Mouse (Mus musculus) MEL (cell line): Measurements from ENCODE around the gene Abcg1. TPM values are rescaled to one million over a fixed set of nuclear protein-coding genes. Genes with fewer than 3 reads are reported as not detected.

Experiments
- DNase-seq: peaks from one replicate; pipeline ENCODE4 v3.0.0; 2011; ENCODE audit warnings: low read depth, low spot score
- H3K27ac ChIP-seq: 2 replicates; pipeline ENCODE4 v1.5.1; 2012; ENCODE audit warnings: low read depth, mild to moderate bottlenecking, control low read depth, low read length, moderate library complexity; ENCODE audit not compliant: control insufficient read depth
- H3K27me3 ChIP-seq, 2 experiments: fragments of 150-350 bp in 1 of 2; sonication (generic) in 1 of 2; 2 replicates each; pipeline ENCODE4 v1.6.1; 2012; ENCODE audit warnings: low read length in 2 of 2, mild to moderate bottlenecking in 2 of 2, improper control_type of control experiment in 1 of 2, moderate library complexity in 1 of 2; ENCODE audit not compliant: insufficient read depth in 2 of 2, control insufficient read depth in 1 of 2
- H3K36me3 ChIP-seq, 2 experiments: 2 replicates each; pipeline ENCODE4 v1.6.1; 2012 to 2014; ENCODE audit warnings: low read length in 2 of 2, improper control_type of control experiment in 1 of 2, inconsistent platforms in 1 of 2, mild to moderate bottlenecking in 1 of 2; ENCODE audit not compliant: insufficient read depth in 2 of 2, control insufficient read depth in 1 of 2
- H3K4me1 ChIP-seq, 2 experiments: fragments of 150-350 bp in 1 of 2; sonication (generic) in 1 of 2; 2 replicates each; pipeline ENCODE4 v1.6.1; 2012; ENCODE audit warnings: low read length in 2 of 2, improper control_type of control experiment in 1 of 2, mild to moderate bottlenecking in 1 of 2; ENCODE audit not compliant: insufficient read depth in 2 of 2, control insufficient read depth in 1 of 2
- H3K4me3 ChIP-seq, 2 experiments: fragments of 150-350 bp in 1 of 2; sonication (generic) in 1 of 2; 2 replicates each; pipeline ENCODE4 v1.5.1; 2012; ENCODE audit warnings: low read depth in 2 of 2, low read length in 2 of 2, mild to moderate bottlenecking in 2 of 2, moderate library complexity in 2 of 2, control low read depth in 1 of 2, improper control_type of control experiment in 1 of 2; ENCODE audit not compliant: control insufficient read depth in 1 of 2, insufficient read depth in 1 of 2
- H3K79me2 ChIP-seq: 2 replicates; pipeline ENCODE4 v1.6.1; 2012; ENCODE audit warnings: mild to moderate bottlenecking, low read length, moderate library complexity; ENCODE audit not compliant: control insufficient read depth, poor library complexity, insufficient read depth
- H3K9ac ChIP-seq: 2 replicates; pipeline ENCODE4 v1.6.1; 2012; ENCODE audit warnings: low read depth, mild to moderate bottlenecking, control low read depth, low read length, moderate library complexity; ENCODE audit not compliant: control insufficient read depth, poor library complexity, severe bottlenecking
- H3K9me3 ChIP-seq: fragments of 150-350 bp; sonication (generic); replicated peaks from 2 replicates; pipeline ENCODE4 v1.6.1; 2012; ENCODE audit warnings: mild to moderate bottlenecking, low read length, improper control_type of control experiment, moderate library complexity; ENCODE audit not compliant: insufficient read depth
- BHLHE40 ChIP-seq: IDR thresholded peaks from 2 replicates; pipeline ENCODE4 v1.6.1; 2012; ENCODE audit warnings: low read depth, mild to moderate bottlenecking, inconsistent platforms, low read length, improper control_type of control experiment, borderline replicate concordance
- CHD1 ChIP-seq: IDR thresholded peaks from 2 replicates; pipeline ENCODE4 v1.6.1; 2012; ENCODE audit warnings: low read depth, mild to moderate bottlenecking, inconsistent platforms, low read length, improper control_type of control experiment
- CHD2 ChIP-seq: IDR thresholded peaks from 2 replicates; pipeline ENCODE4 v1.6.1; 2011; ENCODE audit warnings: low read length, improper control_type of control experiment
- CTCF ChIP-seq, 3 experiments: IDR thresholded peaks in 2 of 3; conservative IDR thresholded peaks in 1 of 3; 2 replicates each; pipeline ENCODE4 v1.5.1; 2011 to 2012; ENCODE audit warnings: low read length in 3 of 3, low read depth in 2 of 3, mild to moderate bottlenecking in 2 of 3, improper control_type of control experiment in 1 of 3, inconsistent platforms in 1 of 3, mixed read lengths in 1 of 3, moderate library complexity in 1 of 3; ENCODE audit not compliant: control insufficient read depth in 1 of 3, insufficient read depth in 1 of 3, poor library complexity in 1 of 3, severe bottlenecking in 1 of 3
- E2F4 ChIP-seq: IDR thresholded peaks from 2 replicates; pipeline ENCODE4 v1.6.1; 2011; ENCODE audit warnings: low read depth, low read length, improper control_type of control experiment, borderline replicate concordance
- ELF1 ChIP-seq: IDR thresholded peaks from 2 replicates; pipeline ENCODE4 v1.6.1; 2014; ENCODE audit warnings: low read depth, mild to moderate bottlenecking, inconsistent platforms, low read length, improper control_type of control experiment, moderate library complexity
- EP300 ChIP-seq, 2 experiments: IDR thresholded peaks; 2 replicates each; pipeline ENCODE4 v1.6.1; 2011; ENCODE audit warnings: improper control_type of control experiment in 2 of 2, low read length in 2 of 2, low read depth in 1 of 2, mild to moderate bottlenecking in 1 of 2
- GABPA ChIP-seq: IDR thresholded peaks from 2 replicates; pipeline ENCODE4 v1.6.1; 2012; ENCODE audit warnings: low read depth, mild to moderate bottlenecking, inconsistent platforms, low read length, improper control_type of control experiment, moderate library complexity
- GATA1 ChIP-seq: IDR thresholded peaks from 2 replicates; pipeline ENCODE4 v1.6.1; 2011; ENCODE audit warnings: low read depth, low read length, improper control_type of control experiment
- HCFC1 ChIP-seq: IDR thresholded peaks from 2 replicates; pipeline ENCODE4 v1.6.1; 2012; ENCODE audit warnings: low read depth, mild to moderate bottlenecking, inconsistent platforms, low read length, improper control_type of control experiment, moderate library complexity
- KAT2A ChIP-seq: conservative IDR thresholded peaks from 2 replicates; pipeline ENCODE4 v1.6.1; 2012; ENCODE audit warnings: low read depth, low read length, improper control_type of control experiment, inconsistent platforms
- MAFK ChIP-seq: IDR thresholded peaks from 2 replicates; pipeline ENCODE4 v1.6.1; 2011; ENCODE audit warnings: low read depth, mild to moderate bottlenecking, low read length, improper control_type of control experiment, borderline replicate concordance
- MAX ChIP-seq: IDR thresholded peaks from 2 replicates; pipeline ENCODE4 v1.6.1; 2011; ENCODE audit warnings: low read length, improper control_type of control experiment
- MEF2A ChIP-seq: IDR thresholded peaks from 2 replicates; pipeline ENCODE4 v1.6.1; 2014; ENCODE audit warnings: low read depth, mild to moderate bottlenecking, inconsistent platforms, low read length, improper control_type of control experiment; ENCODE audit not compliant: poor library complexity, insufficient replicate concordance, severe bottlenecking; ENCODE audit errors: extremely low read depth
- MXI1 ChIP-seq: IDR thresholded peaks from 2 replicates; pipeline ENCODE4 v1.6.1; 2011; ENCODE audit warnings: mild to moderate bottlenecking, low read depth, low read length, improper control_type of control experiment
- MYB ChIP-seq: IDR thresholded peaks from 2 replicates; pipeline ENCODE4 v1.6.1; 2011; ENCODE audit warnings: mild to moderate bottlenecking, low read depth, low read length, improper control_type of control experiment
- MYC ChIP-seq: IDR thresholded peaks from 2 replicates; pipeline ENCODE4 v1.6.1; 2011; ENCODE audit warnings: low read depth, mild to moderate bottlenecking, low read length, improper control_type of control experiment, moderate library complexity
- NELFE ChIP-seq: IDR thresholded peaks from 2 replicates; pipeline ENCODE4 v1.6.1; 2011; ENCODE audit warnings: low read depth, low read length, improper control_type of control experiment
- NRF1 ChIP-seq: IDR thresholded peaks from 2 replicates; pipeline ENCODE4 v1.6.1; 2014; ENCODE audit warnings: low read depth, mild to moderate bottlenecking, inconsistent platforms, low read length, improper control_type of control experiment, moderate library complexity; ENCODE audit not compliant: poor library complexity, insufficient read depth, severe bottlenecking
- POLR2A ChIP-seq, 2 experiments: IDR thresholded peaks; 2 replicates each; pipeline ENCODE4 v1.6.1; 2011 to 2012; ENCODE audit warnings: low read length in 2 of 2, mild to moderate bottlenecking in 2 of 2, control low read depth in 1 of 2, improper control_type of control experiment in 1 of 2, low read depth in 1 of 2, moderate library complexity in 1 of 2; ENCODE audit not compliant: control insufficient read depth in 1 of 2, insufficient read depth in 1 of 2, poor library complexity in 1 of 2
- POLR2AphosphoS2 ChIP-seq: IDR thresholded peaks from 2 replicates; pipeline ENCODE4 v1.6.1; 2011; ENCODE audit warnings: low read length, improper control_type of control experiment
- POLR2AphosphoS5 ChIP-seq: IDR thresholded peaks from 2 replicates; pipeline ENCODE4 v1.6.1; 2012; ENCODE audit warnings: low read depth, borderline replicate concordance, mild to moderate bottlenecking, inconsistent platforms, low read length, moderate library complexity, mixed read lengths
- RAD21 ChIP-seq: IDR thresholded peaks from 2 replicates; pipeline ENCODE4 v1.6.1; 2011; ENCODE audit warnings: mild to moderate bottlenecking, low read depth, low read length, improper control_type of control experiment
- RCOR1 ChIP-seq: IDR thresholded peaks from 2 replicates; pipeline ENCODE4 v1.6.1; 2012; ENCODE audit warnings: low read depth, mild to moderate bottlenecking, inconsistent platforms, low read length, improper control_type of control experiment
- SIN3A ChIP-seq: IDR thresholded peaks from 2 replicates; pipeline ENCODE4 v1.6.1; 2012; ENCODE audit warnings: low read length, improper control_type of control experiment, inconsistent platforms
- SMC3 ChIP-seq: IDR thresholded peaks from 2 replicates; pipeline ENCODE4 v1.6.1; 2011; ENCODE audit warnings: low read depth, low read length, improper control_type of control experiment
- TAL1 ChIP-seq: IDR thresholded peaks from 2 replicates; pipeline ENCODE4 v1.6.1; 2012; ENCODE audit warnings: mild to moderate bottlenecking, inconsistent platforms, low read length, moderate library complexity, mixed read lengths
- TBP ChIP-seq: IDR thresholded peaks from 2 replicates; pipeline ENCODE4 v1.8.0; 2011; ENCODE audit warnings: low read depth, low read length, improper control_type of control experiment
- TCF12 ChIP-seq: IDR thresholded peaks from 2 replicates; pipeline ENCODE4 v1.6.1; 2014; ENCODE audit warnings: low read depth, mild to moderate bottlenecking, inconsistent platforms, low read length, improper control_type of control experiment, moderate library complexity
- UBTF ChIP-seq: IDR thresholded peaks from 2 replicates; pipeline ENCODE4 v1.6.1; 2012; ENCODE audit warnings: low read depth, mild to moderate bottlenecking, inconsistent platforms, low read length, improper control_type of control experiment, moderate library complexity, borderline replicate concordance; ENCODE audit not compliant: insufficient read depth
- USF2 ChIP-seq, 2 experiments: IDR thresholded peaks; 2 replicates each; pipeline ENCODE4 v1.6.1; 2011 to 2012; ENCODE audit warnings: improper control_type of control experiment in 2 of 2, low read length in 2 of 2, borderline replicate concordance in 1 of 2, inconsistent platforms in 1 of 2, low read depth in 1 of 2, mild to moderate bottlenecking in 1 of 2; ENCODE audit not compliant: insufficient read depth in 1 of 2
- ZC3H11A ChIP-seq: IDR thresholded peaks from 2 replicates; pipeline ENCODE4 v1.6.1; 2012; ENCODE audit warnings: low read depth, mild to moderate bottlenecking, inconsistent platforms, low read length, improper control_type of control experiment
- ZKSCAN1 ChIP-seq: IDR thresholded peaks from 2 replicates; pipeline ENCODE4 v1.6.1; 2012; ENCODE audit warnings: low read depth, mild to moderate bottlenecking, inconsistent platforms, low read length, improper control_type of control experiment, moderate library complexity
- ZMIZ1 ChIP-seq: IDR thresholded peaks from 2 replicates; pipeline ENCODE4 v1.6.1; 2012; ENCODE audit warnings: low read depth, mild to moderate bottlenecking, inconsistent platforms, low read length, improper control_type of control experiment, moderate library complexity
- ZNF384 ChIP-seq: IDR thresholded peaks from 2 replicates; pipeline ENCODE4 v1.6.1; 2012; ENCODE audit warnings: low read depth, mild to moderate bottlenecking, inconsistent platforms, low read length, improper control_type of control experiment
- polyA plus RNA-seq, 2 experiments: library from polyadenylated mRNA; stranded (reverse) in 1 of 2; unstranded in 1 of 2; fragments of >175 nt in 1 of 2; fragments of >200 nt in 1 of 2; gene quantifications; 2 replicates each; pipeline versions ENCODE4 v1.2.1 to v1.2.4; 2012; ENCODE audit warnings: low replicate concordance in 2 of 2, low read depth in 1 of 2; ENCODE audit not compliant: insufficient read length in 2 of 2, insufficient read depth in 1 of 2, missing spikeins in 1 of 2
- total RNA-seq: library from RNA; depleted of rRNA; stranded (reverse); fragments of 300-350 nt; gene quantifications from 2 replicates; pipeline ENCODE4 v1.2.3, GENCODE M21; 2012

The Abcg1 gene
- total and polyA plus RNA-seq, 3 experiments, result 11.6 to 18.0 TPM; not detected in 1

GRCm38 (mm10) chr17:31060588-31061345 lies 3.3 kb downstream of the Abcg1 start:
- Histone ChIP-seq H3K9ac (peak overlapping the region; percentile 75), H3K4me3 (peak overlapping the region; percentile 44 to 52), H3K27me3 (no peaks in the 10 kb centered on the region), H3K27ac (peak overlapping the region; percentile 99), H3K9me3 (no peaks in the 10 kb centered on the region), H3K79me2 (peaks cover 2% of the 10 kb centered on the region; the same call in 1 of the 2 replicates), H3K4me1 (peaks cover 15 to 33% of the 10 kb centered on the region in 2 experiments), H3K36me3 (peaks cover 0 to 21% of the 10 kb centered on the region in 2 experiments; a peak in 2 of 4 replicates)
- peak; percentile 90 for DNase-seq
- TF ChIP-seq TCF12 (peak; percentile 78), BHLHE40 (no peak), MAFK (no peak; the same call in 1 of the 2 replicates), ZNF384 (no peak), KAT2A (no peak), E2F4 (no peak), MYB (peak; percentile 66), CTCF (IDR thresholded peaks at IDR 0.05 in 2 of 3, conservative IDR thresholded peaks at IDR 0.05 in 1 of 3; ENCODE audit: control insufficient read depth in 1 of 3, insufficient read depth in 1 of 3, low read depth in 2 of 3, low read length in 3 of 3, poor library complexity in 1 of 3, severe bottlenecking in 1 of 3) (no peak), TBP (peak; percentile 16; the same call in 1 of the 2 replicates), HCFC1 (no peak), POLR2AphosphoS2 (no peak), GATA1 (peak; percentile 46; the same call in 1 of the 2 replicates), MAX (peak; percentile 98), NRF1 (no peak), RAD21 (no peak), ZKSCAN1 (no peak), ZMIZ1 (no peak), ELF1 (no peak; the same call in 1 of the 2 replicates), CHD1 (0 out of 2 replicates have a peak, but pooled peaks have one; percentile 46), SMC3 (no peak), ZC3H11A (no peak), UBTF (no peak), SIN3A (peak; percentile 86), POLR2AphosphoS5 (no peak), MYC (peak; percentile 99), GABPA (no peak), POLR2A (IDR thresholded peaks at IDR 0.05; ENCODE audit: control insufficient read depth in 1 of 2, insufficient read depth in 1 of 2, low read depth in 1 of 2, low read length in 2 of 2, poor library complexity in 1 of 2) (peak; percentile 44 to 71; a peak in 2 of 4 replicates), MEF2A (no peak), TAL1 (peak; percentile 78), USF2 (IDR thresholded peaks at IDR 0.05; ENCODE audit: borderline replicate concordance in 1 of 2, insufficient read depth in 1 of 2, low read depth in 1 of 2, low read length in 2 of 2) (no peak), MXI1 (peak; percentile 97), NELFE (peak; percentile 51; the same call in 1 of the 2 replicates), EP300 (IDR thresholded peaks at IDR 0.05; ENCODE audit: low read depth in 1 of 2, low read length in 2 of 2) (peak; percentile 61 to 82; a peak in 3 of 4 replicates), CHD2 (no peak), RCOR1 (no peak; the same call in 1 of the 2 replicates)
